ENCODE assay signal across 8 mouse cellular contexts in the genomic region with DNA sequence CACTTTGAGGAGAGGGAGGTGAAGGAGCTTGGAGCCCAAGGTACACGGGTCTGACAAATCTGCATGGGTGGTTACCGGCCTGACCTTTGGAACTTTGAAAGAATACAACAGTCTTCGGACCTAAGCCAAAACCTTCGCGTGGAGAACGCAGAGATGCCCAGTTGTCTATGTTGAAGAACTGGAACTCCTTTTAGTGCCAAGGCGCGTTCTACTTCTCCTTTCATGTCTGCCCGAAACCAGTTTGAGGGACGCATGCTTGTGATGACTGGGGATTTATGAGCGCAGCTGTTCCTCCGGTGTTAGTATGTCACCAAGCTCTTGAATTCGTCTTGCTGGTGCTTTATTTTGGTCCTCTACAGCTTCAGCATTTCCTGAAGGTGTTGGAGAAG. TPM values are rescaled to one million over a fixed set of nuclear protein-coding genes. Genes with fewer than 3 reads are reported as not detected.
DNase-seq lines count a peak whose midpoint lies in the region; ATAC-seq and TF ChIP-seq lines count a peak whose summit lies in the region.

No protein-coding gene starts in this region.

- H3K27ac ChIP-seq in heart, embryonic 15.5 days = 0 out of 2 replicates have a peak overlapping the region, but pooled peaks have one; percentile 80
- H3K27ac ChIP-seq in limb, embryonic 14.5 days (replicated peaks; ENCODE audit: low read depth, low read length) = 0 out of 2 replicates have a peak overlapping the region, but pooled peaks have one; percentile 13
- no peak overlapping the region for H3K27ac ChIP-seq in neural tube, embryonic 15.5 days (replicated peaks)

- intact Hi-C loops in left cerebral cortex, postnatal 4 days (cut with DNase I) = no loop called here

- peaks cover 42% of the 10 kb centered on the region for H3K4me1 ChIP-seq in heart, embryonic 15.5 days (replicated peaks)
- H3K4me1 ChIP-seq in limb, embryonic 14.5 days (ENCODE audit: control insufficient read depth, insufficient read depth, low read length) = peaks cover 24% of the 10 kb centered on the region
- peaks cover 48% of the 10 kb centered on the region for H3K4me1 ChIP-seq in neural tube, embryonic 15.5 days

- DNase-seq in thymus, postnatal 4 days = peak; percentile 19
- no peak for DNase-seq in thymus, adult 18-20 months
- no peak for DNase-seq in limb, embryonic 14.5 days (ENCODE audit: low spot score)
- DNase-seq in retina, postnatal 1 day = no peak
- DNase-seq in left cerebral cortex, postnatal 4 days = no peak
- DNase-seq in right cerebral cortex, postnatal 4 days = no peak

- 70% methylated on average over 13 of the region's 13 CpGs for WGBS in heart, embryonic 15.5 days
- 75% methylated on average over 13 of the region's 13 CpGs for WGBS in limb, embryonic 14.5 days
- 78% methylated on average over 13 of the region's 13 CpGs for WGBS in neural tube, embryonic 15.5 days

- 0 out of 2 replicates have a peak overlapping the region, but pooled peaks have one; percentile 78 for H3K9ac ChIP-seq in heart, embryonic 15.5 days
- peak overlapping the region; percentile 66; the same call in 1 of the 2 replicates for H3K9ac ChIP-seq in limb, embryonic 14.5 days (ENCODE audit: low read depth, low read length, severe bottlenecking)
- no peak overlapping the region for H3K9ac ChIP-seq in neural tube, embryonic 15.5 days (replicated peaks)

- no peaks in the 10 kb centered on the region for H3K9me3 ChIP-seq in heart, embryonic 15.5 days (replicated peaks)
- no peaks in the 10 kb centered on the region for H3K9me3 ChIP-seq in limb, embryonic 14.5 days (ENCODE audit: control insufficient read depth, low read length)
- H3K9me3 ChIP-seq in neural tube, embryonic 15.5 days (replicated peaks) = no peaks in the 10 kb centered on the region

- no peak for ATAC-seq in heart, embryonic 15.5 days (replicated peaks; ENCODE audit: insufficient number of reproducible peaks, insufficient read depth, low FRiP score, low read depth)
- no peak for ATAC-seq in limb, embryonic 14.5 days (ENCODE audit: low FRiP score, low read depth)
- no peak for ATAC-seq in neural tube, embryonic 15.5 days (ENCODE audit: low FRiP score)

- no peaks in the 10 kb centered on the region for H3K27me3 ChIP-seq in heart, embryonic 15.5 days
- H3K27me3 ChIP-seq in limb, embryonic 14.5 days (ENCODE audit: control insufficient read depth, insufficient read depth, low read length) = no peaks in the 10 kb centered on the region
- no peaks in the 10 kb centered on the region for H3K27me3 ChIP-seq in neural tube, embryonic 15.5 days (replicated peaks)

- no peaks in the 10 kb centered on the region for H3K36me3 ChIP-seq in heart, embryonic 15.5 days
- H3K36me3 ChIP-seq in limb, embryonic 14.5 days (ENCODE audit: control insufficient read depth, insufficient read depth, low read length) = no peaks in the 10 kb centered on the region
- no peaks in the 10 kb centered on the region for H3K36me3 ChIP-seq in neural tube, embryonic 15.5 days

- peak overlapping the region; percentile 82 for H3K4me2 ChIP-seq in heart, embryonic 15.5 days
- peak overlapping the region; percentile 87 for H3K4me2 ChIP-seq in limb, embryonic 14.5 days (replicated peaks; ENCODE audit: low read depth, low read length, severe bottlenecking)
- peak overlapping the region; percentile 90 for H3K4me2 ChIP-seq in neural tube, embryonic 15.5 days

- H3K4me3 ChIP-seq in heart, embryonic 15.5 days = peak overlapping the region; percentile 71
- H3K4me3 ChIP-seq in limb, embryonic 14.5 days (replicated peaks; ENCODE audit: low read length) = peak overlapping the region; percentile 69
- peak overlapping the region; percentile 85 for H3K4me3 ChIP-seq in neural tube, embryonic 15.5 days (replicated peaks)

- no peak for TF ChIP-seq POLR2A in limb, embryonic 14.5 days (IDR thresholded peaks at IDR 0.05; ENCODE audit: borderline replicate concordance, extremely low read depth, insufficient read depth, insufficient read length)

RNA-seq across cellular contexts. Expression of a gene that starts 1.0 kb away (rescaled TPM):
- polyA plus RNA-seq in heart, embryonic 15.5 days (2015; fragmentation: Nextera tagmentation; extraction: Ambion mirVana) = 47.3 and 56.0 TPM in 2 replicates
- 75.3 and 99.2 TPM in 2 replicates for polyA plus RNA-seq in limb, embryonic 14.5 days (2012; rRNA removed)
- polyA plus RNA-seq in limb, embryonic 14.5 days (2014; fragmentation: Nextera tagmentation; extraction: Ambion mirVana) = 81.7 and 82.5 TPM in 2 replicates
- polyA plus RNA-seq in neural tube, embryonic 15.5 days (2015; fragmentation: Nextera tagmentation; extraction: Ambion mirVana) = 43.5 and 48.5 TPM in 2 replicates
- 10 to 100 TPM; 29.7 to 31.0 TPM for total RNA-seq in left cerebral cortex, postnatal 4 days (2021)

RNA-seq across cellular contexts. Expression of a gene that starts 9.1 kb away (rescaled TPM):
- polyA plus RNA-seq in heart, embryonic 15.5 days (2015; fragmentation: Nextera tagmentation; extraction: Ambion mirVana) = 75.2 and 80.6 TPM in 2 replicates
- polyA plus RNA-seq in limb, embryonic 14.5 days (2012; rRNA removed) = 51.0 and 55.6 TPM in 2 replicates
- 34.4 and 37.5 TPM in 2 replicates for polyA plus RNA-seq in limb, embryonic 14.5 days (2014; fragmentation: Nextera tagmentation; extraction: Ambion mirVana)
- polyA plus RNA-seq in neural tube, embryonic 15.5 days (2015; fragmentation: Nextera tagmentation; extraction: Ambion mirVana) = 75.8 and 81.7 TPM in 2 replicates
- 10 to 100 TPM; 60.3 to 62.1 TPM for total RNA-seq in left cerebral cortex, postnatal 4 days (2021)

RNA-seq across cellular contexts. Expression of a gene that starts 24.4 kb away (rescaled TPM):
- 10.6 and 15.1 TPM in 2 replicates for polyA plus RNA-seq in heart, embryonic 15.5 days (2015; fragmentation: Nextera tagmentation; extraction: Ambion mirVana)
- polyA plus RNA-seq in limb, embryonic 14.5 days (2012; rRNA removed) = 16.2 and 19.0 TPM in 2 replicates
- 25.2 and 27.0 TPM in 2 replicates for polyA plus RNA-seq in limb, embryonic 14.5 days (2014; fragmentation: Nextera tagmentation; extraction: Ambion mirVana)
- polyA plus RNA-seq in neural tube, embryonic 15.5 days (2015; fragmentation: Nextera tagmentation; extraction: Ambion mirVana) = 22.3 and 23.8 TPM in 2 replicates
- 10 to 100 TPM; 25.2 to 26.0 TPM for total RNA-seq in left cerebral cortex, postnatal 4 days (2021)

RNA-seq across cellular contexts. Expression of a gene that starts 27.5 kb away (rescaled TPM):
- polyA plus RNA-seq in heart, embryonic 15.5 days (2015; fragmentation: Nextera tagmentation; extraction: Ambion mirVana) = 14.3 and 21.3 TPM in 2 replicates
- 41.7 and 47.2 TPM in 2 replicates for polyA plus RNA-seq in limb, embryonic 14.5 days (2012; rRNA removed)
- 13.1 and 13.8 TPM in 2 replicates for polyA plus RNA-seq in limb, embryonic 14.5 days (2014; fragmentation: Nextera tagmentation; extraction: Ambion mirVana)
- 32.1 and 36.5 TPM in 2 replicates for polyA plus RNA-seq in neural tube, embryonic 15.5 days (2015; fragmentation: Nextera tagmentation; extraction: Ambion mirVana)
- 10 to 100 TPM; 35.2 to 38.9 TPM for total RNA-seq in left cerebral cortex, postnatal 4 days (2021)

RNA-seq across cellular contexts. Expression of a gene that starts 40.6 kb away (rescaled TPM):
- 1,248 and 1,820 TPM in 2 replicates for polyA plus RNA-seq in heart, embryonic 15.5 days (2015; fragmentation: Nextera tagmentation; extraction: Ambion mirVana)
- 168 and 174 TPM in 2 replicates for polyA plus RNA-seq in limb, embryonic 14.5 days (2012; rRNA removed)
- polyA plus RNA-seq in limb, embryonic 14.5 days (2014; fragmentation: Nextera tagmentation; extraction: Ambion mirVana) = 436 and 466 TPM in 2 replicates
- 949 and 1,085 TPM in 2 replicates for polyA plus RNA-seq in neural tube, embryonic 15.5 days (2015; fragmentation: Nextera tagmentation; extraction: Ambion mirVana)
- total RNA-seq in left cerebral cortex, postnatal 4 days (2021) = 100 to 1,000 TPM; 405 to 408 TPM
